Mouse (Mus musculus) thymus, postnatal 36 days (tissue): ENCODE measurements around the gene Troap.
A peak's percentile ranks its signal among the peaks of the same experiment; 100 is the strongest.

ENCODE experiments used
- DNase-seq, 2 experiments: peaks; one replicate each; pipeline ENCODE4 v3.0.0; 2022; ENCODE audit warnings: mixed read lengths in 2 of 2

Troap gene

DNA sequence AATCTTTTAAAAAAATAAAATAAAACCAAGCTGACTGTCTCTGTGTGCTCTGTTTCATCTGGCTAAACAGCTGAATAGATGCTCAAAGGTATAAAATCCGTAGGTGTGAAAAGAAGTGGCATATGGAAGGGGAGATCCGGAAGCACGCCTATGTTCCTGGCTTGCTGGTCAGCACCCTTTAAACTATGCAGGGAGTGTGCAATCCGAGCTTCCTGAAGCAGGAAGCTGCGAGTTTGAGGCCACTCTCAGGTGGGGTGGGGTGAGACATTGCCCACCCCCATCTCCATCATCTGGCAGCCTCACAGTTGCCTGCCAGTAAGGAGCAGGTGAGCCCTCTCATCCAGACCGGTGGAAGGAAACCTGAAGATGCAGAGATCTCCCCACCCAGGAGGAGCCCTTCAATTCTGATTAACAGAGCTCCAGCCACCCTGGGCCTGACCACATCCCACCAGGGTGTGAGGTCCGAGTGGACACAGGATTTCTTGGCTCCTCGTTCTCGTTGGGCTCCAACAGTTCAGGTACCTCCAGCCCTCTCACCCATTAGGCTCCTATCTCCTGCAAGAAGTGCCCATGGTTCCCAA lies at the start of gene Troap:
Troap (plus strand) TSS at position 557 of the 581 bp plus-strand sequence.
- DNase-seq = no peak

DNA sequence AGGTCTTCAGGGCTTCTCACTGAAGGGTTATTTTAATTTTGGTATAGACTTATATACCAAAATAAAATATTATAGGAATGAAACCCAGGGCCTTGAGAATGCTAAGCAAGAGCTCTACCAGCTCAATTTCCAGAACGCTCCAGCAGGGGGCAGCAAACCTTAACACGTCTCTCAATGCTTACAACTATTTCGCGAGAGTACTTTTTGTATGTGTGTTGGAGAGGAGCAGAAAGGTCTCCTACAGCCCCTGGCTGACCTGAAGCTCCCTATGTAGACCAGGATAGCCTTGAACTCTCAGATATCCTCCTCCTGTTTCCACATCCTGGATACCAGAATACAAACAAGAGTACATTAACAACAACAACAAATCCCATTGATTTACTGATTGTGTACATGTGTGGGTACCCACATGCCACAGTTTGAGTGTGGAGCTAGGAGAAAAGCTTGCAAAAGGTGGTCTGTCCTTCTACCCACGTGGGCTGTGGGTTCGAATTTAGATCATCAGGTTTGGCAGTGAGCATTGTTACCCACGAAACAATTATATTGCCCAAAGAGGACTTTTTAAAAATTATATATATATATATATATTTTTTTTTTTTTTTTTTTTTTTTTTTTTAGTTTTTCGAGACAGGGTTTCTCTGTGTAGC lies 49.6 kb upstream of the Troap start:
- DNase-seq = peak; percentile 67 to 79

DNA sequence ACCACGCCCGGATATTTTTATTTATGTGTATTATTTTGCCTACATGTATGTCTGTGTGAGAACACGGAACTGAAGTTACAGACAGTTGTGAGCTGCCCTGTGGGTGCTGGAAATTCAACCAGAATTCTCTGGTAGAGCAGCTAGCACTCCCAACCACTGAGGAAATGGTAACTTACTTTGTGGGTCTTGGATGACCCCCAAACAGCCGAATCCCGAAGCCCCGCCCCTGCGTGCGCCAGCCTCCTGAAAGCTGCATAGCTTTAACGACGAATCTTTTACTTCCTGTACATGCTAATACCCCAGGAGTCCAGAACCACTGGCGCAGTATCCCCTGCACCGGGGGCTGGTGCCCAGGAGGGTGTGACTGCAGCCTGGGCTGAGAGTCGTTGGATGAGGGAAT lies 49.0 kb upstream of the Troap start:
- DNase-seq = no peak

DNA sequence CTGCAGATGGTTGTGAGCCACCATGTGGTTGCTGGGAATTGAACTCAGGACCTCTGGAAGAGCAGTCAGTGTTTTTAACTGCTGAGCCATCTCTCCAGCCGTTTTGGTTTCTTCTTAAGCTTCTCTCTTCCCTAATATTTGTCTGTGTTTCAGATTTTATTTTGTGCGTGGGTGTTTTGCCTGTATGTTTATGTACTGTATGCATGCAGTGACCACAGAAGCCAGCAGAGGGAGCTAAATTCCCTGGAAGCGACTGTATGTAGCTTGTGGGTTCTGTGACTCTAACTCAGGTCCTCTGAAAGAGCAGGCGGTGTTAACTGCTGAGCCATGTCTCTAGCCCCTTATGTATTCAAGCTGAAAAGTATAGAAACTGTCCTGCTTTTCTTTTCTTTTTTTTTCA lies 48.1 kb upstream of the Troap start:
- DNase-seq = peak; percentile 36 to 46

DNA sequence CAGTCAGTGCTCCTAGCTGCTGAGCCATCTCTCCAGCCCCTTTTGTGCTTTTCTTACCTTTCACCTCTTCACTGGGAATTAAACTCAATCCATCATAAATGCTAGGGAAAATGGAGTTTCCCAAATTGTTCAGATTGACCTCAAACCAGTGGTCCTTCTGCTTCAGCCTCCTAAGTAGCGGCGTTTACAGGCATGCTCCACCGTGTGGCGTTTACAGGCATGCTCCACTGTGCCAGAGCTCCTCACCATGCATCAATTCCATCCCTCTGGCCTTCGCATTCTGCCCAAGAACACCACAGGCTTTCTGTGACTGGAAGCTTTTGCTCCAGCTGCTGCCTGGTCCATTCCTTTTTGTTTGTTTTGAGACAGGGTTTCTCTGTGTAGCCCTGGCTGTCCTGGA lies 47.3 kb upstream of the Troap start:
- DNase-seq = no peak

DNA sequence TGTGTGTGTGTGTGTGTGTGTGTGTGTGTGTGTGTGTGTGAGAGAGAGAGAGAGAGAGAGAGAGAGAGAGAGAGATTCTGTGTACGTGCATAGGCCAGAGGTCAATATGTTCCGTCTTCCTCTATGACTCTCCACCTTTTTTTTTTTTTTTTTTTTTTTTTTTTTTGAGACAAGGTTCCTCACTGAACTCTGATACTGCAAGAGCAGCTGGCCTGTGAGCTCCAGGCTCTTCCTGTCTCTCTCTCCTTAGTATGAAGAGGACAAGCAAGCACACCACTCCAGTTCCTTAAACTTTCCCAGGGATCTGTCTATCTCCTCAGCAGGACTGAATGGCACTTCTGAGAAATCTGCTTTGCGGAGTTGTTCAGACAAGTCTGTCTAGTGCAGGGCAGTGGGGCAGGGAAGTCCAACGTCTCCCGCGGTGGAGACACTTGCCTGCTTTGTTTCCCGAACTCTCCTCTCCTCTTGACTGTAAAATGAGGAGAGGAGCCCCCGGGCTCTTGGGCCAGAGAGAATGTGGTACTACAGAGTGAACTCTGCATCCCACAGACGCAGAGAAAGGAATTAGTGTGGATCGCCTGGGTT lies 45.4 kb upstream of the Troap start:
- DNase-seq = no peak

DNA sequence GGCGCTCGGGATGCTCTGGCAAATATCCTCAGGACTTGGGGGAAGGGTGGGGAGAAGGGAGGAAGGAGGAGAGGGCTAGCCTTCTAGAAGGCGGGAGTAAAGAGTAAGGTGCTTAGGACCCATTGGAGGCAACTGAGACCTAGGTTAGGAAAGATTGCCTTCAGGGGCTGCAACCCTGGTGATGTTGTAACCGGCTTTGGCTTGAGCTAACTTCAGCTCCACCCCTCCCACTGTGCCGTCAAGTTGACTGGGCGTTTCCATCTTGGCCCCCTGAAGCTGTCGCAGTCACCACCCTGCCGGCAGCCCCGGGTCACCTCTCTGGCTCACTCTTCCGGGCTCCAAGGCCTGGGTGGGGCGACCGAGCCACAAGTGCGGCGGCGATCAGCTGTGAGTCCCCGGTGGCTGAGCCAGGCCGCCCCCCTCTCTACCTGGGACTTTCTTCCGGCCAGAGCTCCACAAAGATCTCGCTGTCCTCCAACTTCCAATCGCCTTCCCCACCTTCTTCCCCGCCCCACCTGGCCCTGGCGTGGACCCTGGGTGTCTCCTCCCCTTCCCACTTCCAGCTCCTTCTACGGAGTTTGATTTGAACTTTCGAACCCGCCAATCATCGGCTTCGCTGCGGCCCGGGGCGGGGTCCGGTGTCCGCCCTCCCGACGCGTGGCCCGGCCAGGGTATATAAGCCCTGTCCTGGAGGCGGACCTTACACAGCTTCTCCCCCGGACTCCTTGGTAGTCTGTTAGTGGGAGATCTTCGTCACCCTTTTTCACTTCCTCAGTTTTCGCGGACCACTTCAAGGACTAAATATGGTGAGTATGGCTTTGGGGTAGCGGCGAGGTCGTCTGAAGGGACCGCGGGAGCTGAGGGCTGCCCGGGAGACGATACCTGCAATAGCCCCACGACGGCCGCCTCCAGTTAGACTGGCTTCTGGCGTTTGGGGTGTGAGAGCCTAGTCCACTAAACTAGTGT lies 44.5 kb upstream of the Troap start, which contains the start of gene Tuba1c:
Tuba1c (plus strand) TSS at position 273 of the 966 bp plus-strand sequence.
- peak; percentile 87 to 89 for DNase-seq

DNA sequence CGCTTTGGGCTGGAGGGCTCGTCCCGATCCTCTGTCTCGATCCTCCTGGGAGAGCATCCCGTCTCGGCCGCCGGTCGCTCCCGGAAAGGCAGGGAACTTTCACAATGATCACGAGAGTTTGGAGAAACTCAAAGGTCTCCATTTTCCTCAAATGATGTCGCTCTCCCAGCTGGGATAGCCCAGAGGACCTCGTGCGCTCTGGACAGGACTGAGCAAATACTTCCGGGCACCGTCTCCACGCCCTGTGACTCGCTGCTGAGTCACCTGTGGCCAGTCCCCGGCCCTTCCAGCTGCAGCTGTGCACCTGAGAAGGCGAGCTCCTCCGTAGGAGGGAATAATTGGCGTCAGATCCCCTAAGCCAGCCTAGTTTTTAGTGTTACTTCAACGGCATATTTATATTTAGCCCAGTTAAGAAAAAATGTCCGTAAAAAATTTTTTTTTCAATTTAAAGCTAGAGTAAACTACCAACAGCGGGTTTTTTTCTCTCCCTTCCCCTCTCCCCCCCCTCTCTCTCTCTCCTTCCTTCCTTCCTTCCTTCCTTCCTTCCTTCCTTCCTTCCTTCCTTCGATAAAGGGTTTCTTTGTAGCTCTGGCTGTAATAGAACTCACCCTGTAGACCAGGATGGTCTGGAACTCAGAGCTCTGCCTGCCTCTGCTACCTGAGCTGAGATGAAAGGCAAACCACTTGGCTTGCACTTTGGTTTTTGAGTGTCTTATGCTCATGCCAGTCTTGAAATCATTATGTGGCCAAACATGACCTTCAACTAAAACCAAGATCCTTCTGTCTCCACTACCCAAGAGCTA lies 43.6 kb upstream of the Troap start:
- peak in 1 of 2 experiments; percentile 33 for DNase-seq

DNA sequence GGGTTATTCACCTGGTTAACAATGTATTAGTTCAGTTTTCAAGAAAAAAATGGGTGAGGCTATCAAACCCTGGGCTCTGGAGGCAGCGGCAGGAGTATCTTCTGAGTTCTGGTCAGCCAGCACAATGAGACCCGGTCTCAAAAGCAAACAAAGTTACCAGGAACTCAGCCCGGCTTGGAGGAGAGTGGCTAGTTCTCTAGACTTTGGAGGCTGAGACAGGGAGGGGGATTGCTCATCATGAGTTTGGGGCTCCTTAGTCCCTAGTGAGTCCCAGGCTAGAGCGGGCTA lies 43.0 kb upstream of the Troap start:
- no peak for DNase-seq

DNA sequence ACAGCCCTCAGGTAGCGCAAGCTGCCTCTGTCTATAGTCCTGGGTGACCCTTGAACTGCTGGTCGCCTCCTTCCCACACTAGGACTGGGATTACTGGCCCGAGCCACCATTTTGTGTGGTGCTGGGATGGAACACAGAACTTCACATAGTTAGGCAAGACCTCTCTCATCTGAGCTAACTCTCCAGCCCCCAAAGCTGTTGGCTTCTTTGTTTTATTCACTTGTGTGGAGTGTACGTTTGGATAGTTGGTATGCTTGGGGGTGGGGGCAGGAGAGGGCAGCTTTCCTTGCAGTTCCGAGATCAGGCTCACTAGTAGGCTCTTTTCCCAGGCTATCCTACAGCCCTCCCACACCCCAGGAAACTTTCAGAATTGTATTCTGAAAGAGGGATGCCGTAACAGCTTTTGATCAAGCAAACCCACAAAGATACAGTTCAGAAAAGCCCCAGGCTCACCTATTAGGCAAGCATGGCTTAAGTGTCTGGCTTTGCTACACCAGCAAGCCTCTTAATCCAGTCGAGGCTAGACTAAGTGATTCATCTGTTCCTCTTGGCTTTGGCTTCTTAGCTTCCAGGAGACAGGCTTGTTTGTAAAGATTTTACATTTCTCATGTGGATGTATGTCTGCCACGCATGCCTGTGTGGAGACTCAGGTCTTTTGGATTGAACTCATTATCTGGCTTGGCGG lies 42.2 kb upstream of the Troap start:
- DNase-seq = no peak

DNA sequence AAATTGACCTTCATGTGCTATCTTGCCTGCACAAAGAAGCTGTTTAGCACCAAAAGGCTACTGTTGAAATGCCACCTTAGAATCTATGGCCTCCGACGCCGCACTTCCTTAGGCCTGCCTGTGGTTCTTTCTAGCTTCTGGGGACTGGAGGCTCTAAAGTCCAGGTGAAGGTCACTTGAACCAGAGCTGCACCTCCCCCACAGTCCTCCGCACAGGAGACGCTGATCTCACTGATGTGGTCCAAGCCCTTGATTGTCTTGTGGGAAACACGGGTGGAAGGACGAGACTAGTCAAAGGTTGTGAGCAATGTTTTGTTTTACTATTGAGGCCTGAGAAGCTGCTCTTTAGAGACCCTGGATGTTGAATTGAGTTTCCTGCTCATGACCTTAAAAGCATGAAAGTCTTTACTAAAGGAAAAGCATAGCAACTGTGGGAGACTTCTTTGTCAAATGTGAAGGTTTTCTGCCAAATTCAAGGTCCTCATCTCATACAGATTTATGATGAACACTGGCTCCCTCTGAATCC lies 41.6 kb upstream of the Troap start:
- no peak for DNase-seq

DNA sequence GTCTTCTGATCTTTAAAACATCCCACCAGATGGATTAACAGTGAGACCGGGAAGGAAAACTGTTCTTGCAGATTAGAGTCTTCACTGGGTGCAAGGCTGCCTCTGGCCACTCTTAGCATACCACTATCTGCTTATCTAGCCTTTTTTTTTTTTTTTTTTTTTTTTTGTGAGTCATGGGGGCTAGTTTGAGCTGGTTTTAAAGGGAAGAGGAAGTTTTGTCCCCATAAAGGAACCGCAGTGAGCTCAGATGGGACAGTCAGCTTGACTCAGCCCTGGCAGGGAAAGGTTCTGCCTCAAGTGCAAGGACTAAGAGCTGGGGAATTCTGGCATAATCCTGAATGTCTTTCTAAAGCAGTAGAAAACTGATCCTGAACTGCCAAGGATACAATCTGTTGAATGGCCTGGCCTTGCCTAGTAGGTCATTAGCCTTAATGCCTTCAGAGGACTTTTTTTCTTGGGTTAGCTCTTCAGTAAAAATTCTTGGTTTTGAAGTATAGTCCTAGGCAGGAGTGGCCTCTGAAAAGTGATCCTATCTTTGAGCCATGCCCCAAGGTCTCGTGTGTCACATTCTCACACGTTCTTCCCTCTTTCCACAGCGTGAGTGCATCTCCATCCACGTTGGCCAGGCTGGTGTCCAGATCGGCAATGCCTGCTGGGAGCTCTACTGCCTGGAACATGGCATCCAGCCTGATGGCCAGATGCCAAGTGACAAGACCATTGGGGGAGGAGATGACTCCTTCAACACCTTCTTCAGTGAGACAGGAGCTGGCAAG lies 40.7 kb upstream of the Troap start:
- no peak for DNase-seq

DNA sequence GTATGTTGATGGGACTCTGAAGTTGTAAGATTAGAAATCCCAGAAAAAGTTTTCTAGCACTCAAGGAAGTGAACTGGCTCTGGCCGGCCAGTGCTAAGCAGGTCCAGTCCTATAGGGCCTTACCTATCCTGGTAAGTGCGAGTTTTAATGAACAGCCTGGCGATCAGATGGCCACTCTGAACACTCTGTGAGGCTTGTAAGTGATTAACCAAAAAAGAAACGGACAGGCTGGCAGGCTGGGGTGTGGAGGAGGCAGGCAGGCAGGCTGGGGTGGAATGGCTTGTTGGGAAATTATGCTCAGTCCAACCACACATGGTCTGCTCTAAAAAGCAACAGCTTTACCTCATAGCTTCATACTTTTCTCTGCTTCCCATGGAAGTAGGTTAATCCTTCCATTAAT lies 38.9 kb upstream of the Troap start:
- DNase-seq = no peak

DNA sequence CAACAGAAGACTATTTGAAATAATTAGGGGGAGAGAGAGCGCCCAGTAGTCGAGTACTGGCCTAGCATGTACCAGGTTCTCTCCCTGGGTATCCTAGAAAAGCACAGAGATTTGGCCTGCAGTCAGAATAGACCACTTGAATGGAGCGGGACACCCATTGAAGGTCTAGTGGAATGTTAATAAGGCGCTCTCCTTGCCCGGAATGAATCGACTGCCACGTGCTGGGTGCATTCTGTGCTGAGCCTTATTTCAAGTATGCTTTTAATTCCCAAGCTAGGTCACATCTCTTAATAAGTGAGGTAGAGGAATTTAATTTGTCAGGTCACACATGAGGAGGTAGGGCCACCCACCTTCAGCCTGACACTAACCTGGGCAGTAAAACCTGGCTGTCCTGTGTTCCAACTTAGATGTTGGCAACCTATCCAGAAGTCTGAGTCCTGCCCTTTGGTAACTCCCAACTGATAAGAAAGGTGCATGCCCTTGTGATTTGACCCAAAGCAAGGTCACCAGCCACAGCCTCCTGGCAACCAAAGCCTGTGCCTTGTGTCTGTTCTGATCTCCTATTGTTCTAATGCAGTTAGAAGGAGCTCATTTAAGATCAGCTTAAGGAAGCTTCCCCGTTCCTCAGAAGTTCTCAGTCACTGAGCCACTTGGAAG lies 38.0 kb upstream of the Troap start:
- DNase-seq = no peak

DNA sequence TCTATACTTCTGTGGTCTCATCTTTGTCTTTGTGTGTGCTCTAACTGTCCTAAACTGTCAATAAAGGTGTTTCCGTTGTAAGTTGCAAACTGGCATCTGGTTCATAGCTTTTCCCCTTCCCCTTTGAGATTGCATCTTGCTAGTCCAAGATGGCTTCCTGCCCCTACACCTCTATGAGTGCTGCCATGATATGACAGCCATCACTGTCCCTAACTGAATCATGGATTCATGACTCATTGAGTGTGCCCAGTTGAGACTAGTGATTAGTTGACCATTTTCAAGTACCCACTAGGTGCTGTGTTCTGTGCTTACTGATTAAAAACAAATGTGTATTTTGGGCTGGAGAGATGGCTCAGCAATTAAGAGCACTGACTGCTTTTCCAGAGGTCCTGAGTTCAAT lies 36.4 kb upstream of the Troap start:
- DNase-seq = no peak

DNA sequence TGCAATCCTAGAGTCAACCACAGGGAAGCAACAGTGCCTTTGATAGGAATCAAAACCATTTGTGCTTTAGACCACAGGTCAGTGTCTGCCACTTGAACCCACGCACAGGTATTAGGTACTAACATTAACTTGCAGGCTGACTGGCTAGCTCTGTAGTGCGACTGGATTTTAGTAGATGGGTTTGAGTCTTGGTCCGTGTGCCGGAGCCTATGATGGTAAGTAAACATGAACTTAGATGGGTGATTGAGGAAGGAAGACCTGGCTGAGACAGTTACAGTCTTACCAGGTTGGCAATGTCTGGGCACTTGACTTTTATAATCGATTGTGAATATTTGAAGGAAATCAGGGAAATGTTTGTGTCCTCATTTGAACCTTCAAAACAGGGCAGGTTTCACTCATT lies 35.6 kb upstream of the Troap start:
- DNase-seq = no peak

DNA sequence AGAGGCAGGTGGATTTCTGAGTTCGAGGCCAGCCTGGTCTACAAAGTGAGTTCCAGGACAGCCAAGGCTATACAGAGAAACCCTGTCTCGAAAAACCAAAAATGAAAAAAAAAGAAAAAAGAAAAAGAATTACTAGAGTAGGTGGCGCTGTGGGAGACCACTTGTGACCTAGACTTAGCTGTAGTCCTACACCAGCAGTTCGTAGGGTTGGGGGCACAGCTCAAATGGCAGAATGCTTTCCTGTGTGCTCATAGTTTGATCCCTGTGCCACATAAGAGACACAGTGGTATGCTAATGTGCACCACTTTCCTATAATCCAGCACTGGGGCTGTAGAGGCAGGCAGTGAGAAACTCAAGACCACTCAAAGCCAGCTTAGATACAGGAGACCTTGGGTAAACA lies 35.1 kb upstream of the Troap start:
- DNase-seq = no peak

DNA sequence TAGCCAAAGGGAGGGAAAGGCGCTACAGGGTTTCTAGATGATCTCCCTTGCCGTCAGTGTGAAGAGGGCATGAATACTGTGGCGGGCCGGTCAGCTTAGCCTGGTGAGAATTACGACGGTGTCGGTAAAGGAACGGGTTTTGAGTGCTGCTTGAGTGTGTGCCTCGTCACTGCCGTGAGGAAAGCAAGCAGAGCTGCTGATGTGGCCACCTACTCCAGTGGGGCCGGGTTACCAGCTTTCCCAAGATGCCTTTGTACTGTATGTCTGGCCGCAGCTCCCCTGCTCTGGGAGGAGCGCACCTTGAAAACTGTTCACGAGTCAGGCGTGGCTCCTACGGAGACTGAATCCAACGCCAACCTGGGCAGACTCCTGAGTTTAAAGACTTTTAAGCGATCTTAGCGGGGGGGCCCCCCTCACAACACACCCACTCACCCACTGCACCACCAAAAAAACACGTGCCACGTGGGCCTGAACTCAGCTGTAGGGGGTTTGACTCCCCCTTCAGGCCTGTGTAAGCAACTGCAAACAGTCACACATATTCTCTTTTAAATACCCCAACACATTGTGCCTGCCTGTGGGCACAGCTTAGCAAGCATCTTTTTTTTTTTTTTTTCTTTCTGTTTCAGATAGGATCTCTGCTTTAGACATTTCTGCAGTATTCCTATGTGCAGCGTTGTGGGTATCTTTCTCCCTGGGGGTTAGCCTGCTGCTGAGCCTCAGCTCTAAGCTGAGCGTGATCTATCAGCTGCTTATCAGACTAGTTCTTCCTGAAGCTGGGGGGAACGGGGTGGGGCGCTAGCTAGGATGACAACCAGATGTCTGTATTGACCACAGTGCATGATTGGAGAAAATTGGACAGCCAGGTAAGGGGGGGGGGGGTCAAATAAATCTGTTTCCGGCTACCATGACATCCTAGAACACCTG lies 34.1 kb upstream of the Troap start:
- DNase-seq = no peak
